Mouse (Mus musculus): ENCODE measurements at regions not wholly inside any gene's neighbourhood (a gene's known extent, or its start where the extent isn't known, plus 50 kb on each side); places are given as distances from the start of the nearest gene placed in this dataset.

- no peak for DNase-seq (ENCODE audit: low spot score in 2 of 2)
Observed at GRCm38 (mm10) chrX:68954687-68955086, 61.8 kb upstream of the Gm6812 start.

GRCm38 (mm10) chrX:68953298-68953697, 60.4 kb upstream of the Gm6812 start:
- peak; percentile 4 to 68 for DNase-seq (ENCODE audit: low spot score in 2 of 2)

DNA sequence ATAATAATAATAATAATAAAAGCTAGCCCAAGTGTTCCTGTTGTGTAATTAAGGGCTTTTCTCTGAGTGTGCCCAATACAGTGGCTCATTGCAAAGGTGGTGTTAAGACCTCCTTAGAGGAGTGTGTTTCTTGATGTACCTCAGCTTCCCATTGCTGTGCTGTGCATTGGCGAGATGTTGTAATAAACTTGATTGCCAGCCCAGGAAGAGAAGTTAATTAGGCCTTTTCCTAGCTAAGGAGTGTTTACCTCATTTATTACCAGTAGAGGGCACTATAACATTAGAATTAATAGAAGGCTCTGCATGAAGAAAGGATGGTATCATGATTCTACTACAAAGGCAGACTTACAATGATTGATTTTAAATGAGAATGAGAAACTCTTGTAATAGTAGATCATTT, 57.9 kb upstream of the Gm6812 start:
- peak in 1 of 2 experiments; percentile 4 for DNase-seq (ENCODE audit: low spot score in 2 of 2)

- peak in 1 of 2 experiments; percentile 20 for DNase-seq (ENCODE audit: low spot score in 2 of 2)
Observed at GRCm38 (mm10) chrX:68945741-68946140, 52.9 kb upstream of the Gm6812 start.

Measured in layer of hippocampus, adult 18-20 months (tissue).